Mouse (Mus musculus) mouse trophoblast stem cell (cell line): ENCODE results near the gene Mark4.

Source experiments
- in situ Hi-C, 2 experiments: fragments of 300-500 bp; cut with MseI, MboI; formaldehyde crosslinking; loops; 2 replicates in 1 of 2; 3 replicates in 1 of 2; pipeline ENCODE4 v1.15.1; 2025

Mark4 gene

DNA sequence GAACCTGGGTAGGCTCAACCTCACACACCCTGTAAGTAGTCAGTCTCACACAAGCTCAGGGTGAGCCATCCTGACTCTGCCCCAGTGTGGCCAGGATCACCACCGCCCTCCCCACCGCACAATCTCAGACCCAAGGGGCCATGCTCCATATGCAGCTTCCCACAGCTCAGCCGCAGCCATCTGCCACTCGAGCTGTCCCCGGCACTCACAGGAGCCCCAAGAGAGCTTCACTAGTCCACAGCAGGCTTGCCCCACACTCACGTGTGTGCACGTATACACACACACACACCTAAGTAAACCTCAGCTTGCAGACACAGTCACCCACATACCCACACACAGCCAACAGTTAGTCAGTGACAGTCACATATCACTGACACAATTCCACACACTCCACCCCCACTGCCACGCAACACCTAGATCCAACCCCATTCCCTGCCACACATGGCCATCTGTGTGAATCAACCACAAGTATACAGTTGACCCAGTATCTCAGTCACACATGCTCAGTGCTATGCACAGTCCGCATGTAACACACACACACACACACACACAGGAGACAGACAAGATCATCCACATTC, 56.0 kb downstream of the Mark4 start:
- in situ Hi-C loops, result no loop called here

DNA sequence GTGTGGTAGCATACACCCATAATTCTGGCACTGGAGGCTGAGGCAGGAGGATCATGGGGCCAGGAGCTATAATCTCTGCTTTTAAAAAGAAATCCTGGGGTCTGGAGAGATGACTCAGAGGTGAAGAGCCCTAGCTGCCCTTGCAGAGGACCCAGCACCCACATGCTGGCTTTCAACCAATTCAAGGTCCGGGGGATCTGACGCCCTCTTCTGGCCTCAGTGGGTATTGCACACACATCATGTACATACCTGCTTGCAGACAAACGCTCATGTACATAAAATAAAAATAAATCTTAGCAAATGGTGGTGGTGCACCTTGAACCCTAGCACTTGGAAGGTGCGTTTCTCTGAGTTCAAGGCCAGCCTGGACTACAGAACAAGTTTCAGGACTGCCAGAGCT, 57.7 kb downstream of the Mark4 start:
- in situ Hi-C loops, result no loop called here

DNA sequence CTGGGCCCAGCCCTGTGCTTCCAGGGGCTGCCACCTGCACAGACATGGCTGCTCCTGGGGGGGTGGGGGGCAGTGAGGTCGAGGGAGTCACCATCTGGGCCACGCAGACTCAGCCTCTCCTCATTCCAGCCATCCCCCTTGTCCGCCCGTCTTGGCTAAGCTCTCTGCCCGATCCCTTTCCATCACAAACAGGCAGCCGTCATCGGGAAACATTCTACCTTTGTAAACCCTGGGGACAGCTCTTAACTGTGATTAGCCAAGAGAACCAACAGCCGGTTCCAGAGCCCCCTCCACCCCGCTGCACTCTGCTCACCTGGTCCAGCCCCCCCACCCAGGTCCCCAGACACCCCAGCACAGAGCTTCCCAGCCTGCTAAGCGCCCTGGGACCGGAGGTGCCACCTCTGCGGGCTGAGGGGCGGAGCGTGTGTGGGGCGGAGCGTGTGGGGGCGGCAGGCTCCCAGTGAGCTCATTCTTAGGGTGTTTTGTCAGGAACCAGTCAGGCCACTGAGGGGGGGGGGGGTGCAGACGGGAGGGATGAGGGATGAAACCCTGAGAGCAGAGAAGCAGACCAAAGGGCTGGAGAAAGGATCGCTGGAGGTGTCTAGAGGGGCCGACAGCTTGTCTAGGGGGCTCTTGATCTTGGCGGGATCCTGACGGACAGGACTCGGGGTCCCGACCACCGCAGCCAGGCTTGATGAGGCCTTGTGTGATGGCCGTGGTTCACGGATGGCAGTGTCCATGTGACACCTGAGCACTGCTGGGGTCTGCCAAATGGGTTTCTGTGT, 58.9 kb downstream of the Mark4 start:
- in situ Hi-C loops, result no loop called here

- in situ Hi-C loops, result loop anchor here in 1 of 2 experiments (5.0 kb wide), 1 partner anchor 48 kb away; no protein-coding TSS in a partner anchor
Observed at GRCm38 (mm10) chr7:19394484-19394883, 64.1 kb downstream of the Mark4 start.

- in situ Hi-C loops, result no loop called here
Observed at GRCm38 (mm10) chr7:19388699-19389413, 69.8 kb downstream of the Mark4 start.

DNA sequence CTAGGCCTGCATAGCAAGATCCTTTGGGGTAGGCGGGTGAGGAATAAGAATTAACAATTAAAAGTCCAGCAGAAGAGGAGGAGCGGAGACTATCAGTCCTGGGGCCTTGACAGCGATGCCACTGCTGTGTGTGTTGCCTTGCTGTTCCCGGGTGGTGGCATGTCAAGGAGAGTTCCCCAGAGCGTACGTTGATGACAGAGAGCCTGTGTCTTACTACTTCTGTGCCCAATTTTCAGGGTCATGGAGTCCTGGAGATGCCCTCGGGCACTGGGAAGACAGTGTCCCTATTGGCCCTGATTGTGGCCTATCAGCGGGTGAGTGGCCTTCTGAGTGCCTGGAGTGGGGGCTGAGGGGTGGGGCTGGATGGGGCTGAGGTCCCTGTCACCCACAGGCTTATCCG, 74.9 kb downstream of the Mark4 start:
- in situ Hi-C loops, result no loop called here

DNA sequence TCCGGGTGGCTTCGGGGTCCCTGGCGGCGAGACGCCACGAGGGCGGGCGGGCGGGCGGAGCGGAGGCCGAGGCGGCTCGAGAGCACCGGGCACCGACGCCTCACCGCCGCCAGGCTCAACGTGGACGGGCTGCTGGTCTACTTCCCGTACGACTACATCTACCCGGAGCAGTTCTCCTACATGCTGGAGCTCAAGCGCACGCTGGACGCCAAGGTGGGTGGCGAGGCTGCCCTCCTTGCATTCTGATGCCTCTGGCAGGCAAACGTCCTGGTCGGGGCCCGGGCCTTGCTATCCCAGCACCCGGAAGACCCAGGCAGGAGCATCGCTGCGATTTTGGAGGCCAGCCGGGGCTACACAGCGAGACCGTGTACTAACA, 76.5 kb downstream of the Mark4 start:
- in situ Hi-C loops, result no loop called here

DNA sequence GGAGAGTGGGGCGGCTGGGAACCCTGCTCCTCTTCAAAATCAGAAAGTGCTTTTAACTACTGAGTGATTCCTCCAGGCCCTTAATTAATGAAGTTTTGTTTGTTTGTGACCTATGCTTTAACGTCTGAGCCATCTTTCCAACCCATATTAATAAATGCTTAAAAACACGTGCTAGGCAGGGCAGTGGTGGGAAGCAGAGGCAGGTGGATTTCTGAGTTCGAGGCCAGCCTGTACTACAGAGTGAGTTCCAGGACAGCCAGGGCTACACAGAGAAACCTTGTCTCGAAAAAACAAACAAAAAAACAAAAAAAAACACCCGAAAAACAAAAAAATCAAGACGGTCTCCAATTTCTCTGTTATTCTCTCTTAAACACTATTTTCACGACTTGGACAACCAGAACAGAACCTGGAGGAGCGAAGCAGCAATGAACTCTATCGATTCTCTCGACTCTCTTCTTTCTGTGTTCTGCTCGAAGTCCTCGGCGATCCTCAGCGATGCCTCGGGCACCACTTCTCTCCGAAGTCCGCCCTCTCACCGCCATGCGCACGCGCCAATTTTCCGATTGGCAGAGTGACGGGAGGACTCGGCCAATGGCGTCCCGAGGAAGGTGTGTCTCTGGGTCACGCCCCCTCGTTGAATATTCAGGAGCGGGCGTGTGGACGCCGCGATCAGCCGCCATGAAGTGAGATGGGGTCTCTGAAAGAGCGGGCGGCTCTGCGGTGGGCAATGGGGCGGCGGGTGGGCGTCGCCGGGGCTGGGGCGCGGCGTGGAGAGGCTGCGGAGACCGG, 77.0 kb downstream of the Mark4 start, which contains the start of gene Ercc2:
TSS of gene Ercc2 (plus strand) at position 634 of the 789 bp plus-strand sequence.
- in situ Hi-C loops, result no loop called here

- in situ Hi-C loops, result no loop called here
Observed at GRCm38 (mm10) chr7:19378049-19378448, 80.6 kb downstream of the Mark4 start.

GRCm38 (mm10) chr7:19376019-19376418, 82.6 kb downstream of the Mark4 start:
- in situ Hi-C loops, result no loop called here

DNA sequence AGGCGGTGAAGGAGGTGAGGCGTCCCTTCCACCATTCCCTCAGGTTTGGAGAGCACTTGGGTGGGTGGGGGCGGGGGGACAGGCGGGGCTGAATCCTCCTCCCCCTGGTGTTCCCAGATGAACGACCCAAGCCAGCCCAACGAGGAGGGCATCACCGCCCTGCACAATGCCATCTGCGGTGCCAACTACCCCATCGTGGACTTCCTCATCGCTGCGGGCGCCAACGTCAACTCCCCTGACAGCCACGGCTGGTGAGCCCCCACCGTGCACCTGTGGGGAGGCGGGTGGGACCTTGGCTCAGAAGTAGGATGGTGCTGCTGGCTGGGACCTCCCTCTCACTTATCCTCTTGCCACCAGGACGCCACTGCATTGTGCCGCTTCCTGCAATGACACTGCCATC, 83.3 kb downstream of the Mark4 start:
- in situ Hi-C loops, result no loop called here
